Comparison of ENCODE assay signal across 15 mouse cellular contexts in the genomic region with DNA sequence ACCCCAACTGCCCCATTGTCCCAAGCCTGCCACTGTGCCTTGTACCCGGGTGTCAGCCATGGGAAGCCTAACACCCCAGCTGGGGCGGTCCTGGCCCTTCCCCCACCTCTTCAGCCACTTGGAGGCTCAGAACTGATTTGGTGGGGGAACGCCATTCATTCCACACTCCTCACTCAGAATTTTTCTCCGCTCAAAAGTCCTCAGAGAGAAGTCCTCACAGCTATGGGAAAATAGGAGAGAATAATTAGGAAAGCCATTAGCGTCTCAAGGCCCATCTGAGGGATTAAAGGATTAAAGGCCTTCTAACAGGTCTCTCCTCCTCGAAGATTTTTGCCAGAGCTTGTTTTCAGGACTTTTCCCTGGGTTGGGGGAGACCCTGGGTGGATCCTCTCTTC. TPM values are rescaled to one million over a fixed set of nuclear protein-coding genes. Genes with fewer than 3 reads are reported as not detected.
A peak's percentile ranks its signal among the peaks of the same experiment; 100 is the strongest.
DNase-seq lines count a peak whose midpoint lies in the region; ATAC-seq and TF ChIP-seq lines count a peak whose summit lies in the region.
"Had no signal": no experiment of that assay in that cellular context is flagged by ENCODE, and none has a peak within 500 bp of the region (broad histone marks: within the 10 kb centered on the region; RNA-seq: fewer than 3 reads in every experiment).

No protein-coding gene starts in this region.

- H3K27ac ChIP-seq in layer of hippocampus, adult 2 months: peak overlapping the region; percentile 64; the same call in 1 of the 2 replicates
- H3K27ac ChIP-seq in forebrain, embryonic 14.5 days (ENCODE audit: low read depth, low read length): peak overlapping the region; percentile 89
- H3K27ac ChIP-seq in hindbrain, embryonic 16.5 days (ENCODE audit: low read depth, low read length): peak overlapping the region; percentile 65
- peak overlapping the region; percentile 2; the same call in 1 of the 2 replicates for H3K27ac ChIP-seq in midbrain, postnatal 0 days (ENCODE audit: low read depth, low read length)
- H3K27ac ChIP-seq in kidney, embryonic 16.5 days (ENCODE audit: low read length): no peak overlapping the region
- H3K27ac ChIP-seq: heart, embryonic 15.5 days; limb, embryonic 12.5 days had no signal

- no peak for ATAC-seq in forebrain, embryonic 14.5 days
- no peak for ATAC-seq in hindbrain, embryonic 16.5 days
- no peak for ATAC-seq in midbrain, postnatal 0 days (ENCODE audit: low FRiP score)
- ATAC-seq in kidney, embryonic 16.5 days (ENCODE audit: low FRiP score, low TSS enrichment): no peak

- WGBS in forebrain, embryonic 14.5 days: 3% methylated on average over 6 of the region's 6 CpGs
- 22% methylated on average over 6 of the region's 6 CpGs for WGBS in hindbrain, embryonic 16.5 days
- WGBS in midbrain, postnatal 0 days: 12% methylated on average over 6 of the region's 6 CpGs
- 50% methylated on average over 6 of the region's 6 CpGs for WGBS in kidney, embryonic 16.5 days

- H3K4me2 ChIP-seq in forebrain, embryonic 14.5 days (ENCODE audit: low read length): no peak overlapping the region
- no peak overlapping the region for H3K4me2 ChIP-seq in hindbrain, embryonic 16.5 days (ENCODE audit: low read length)
- H3K4me2 ChIP-seq in midbrain, postnatal 0 days (ENCODE audit: low read depth, low read length, poor library complexity, severe bottlenecking): no peak overlapping the region
- H3K4me2 ChIP-seq in kidney, embryonic 16.5 days (replicated peaks; ENCODE audit: low read depth, low read length): no peak overlapping the region
- H3K4me2 ChIP-seq: heart, embryonic 15.5 days; limb, embryonic 12.5 days had no signal

- TF ChIP-seq CTCF in layer of hippocampus, adult 2 months (conservative IDR thresholded peaks at IDR 0.05): no peak
- no peak for TF ChIP-seq CTCF in midbrain, postnatal 0 days (IDR thresholded peaks at IDR 0.05)

- H3K9ac ChIP-seq in forebrain, embryonic 14.5 days (ENCODE audit: low read length): 0 out of 2 replicates have a peak overlapping the region, but pooled peaks have one; percentile 21
- no peak overlapping the region for H3K9ac ChIP-seq in hindbrain, embryonic 16.5 days (ENCODE audit: low read depth, low read length)
- H3K9ac ChIP-seq in midbrain, postnatal 0 days (replicated peaks; ENCODE audit: low read length, poor library complexity, severe bottlenecking): no peak overlapping the region
- no peak overlapping the region for H3K9ac ChIP-seq in kidney, embryonic 16.5 days (replicated peaks; ENCODE audit: low read length)
- H3K9ac ChIP-seq: heart, embryonic 15.5 days; limb, embryonic 12.5 days had no signal

- no peak for DNase-seq in layer of hippocampus, adult 2 months (ENCODE audit: low spot score in 2 of 2)
- DNase-seq in layer of hippocampus, postnatal 14 days (ENCODE audit: low spot score in 2 of 2): no peak
- DNase-seq in forebrain, embryonic 14.5 days (ENCODE audit: low spot score): peak; percentile 66
- DNase-seq in midbrain, postnatal 0 days (ENCODE audit: low spot score): no peak
- DNase-seq in thymus, postnatal 36 days: no peak
- DNase-seq in layer of hippocampus, adult 18-20 months (ENCODE audit: low spot score in 2 of 2): no peak

- H3K9me3 ChIP-seq in forebrain, embryonic 14.5 days (replicated peaks; ENCODE audit: control insufficient read depth, low read length): no peaks in the 10 kb centered on the region
- no peaks in the 10 kb centered on the region for H3K9me3 ChIP-seq in hindbrain, embryonic 16.5 days (ENCODE audit: control insufficient read depth, low read length)
- no peaks in the 10 kb centered on the region for H3K9me3 ChIP-seq in midbrain, postnatal 0 days (ENCODE audit: low read length)
- no peaks in the 10 kb centered on the region for H3K9me3 ChIP-seq in kidney, embryonic 16.5 days (ENCODE audit: low read length)
- H3K9me3 ChIP-seq: heart, embryonic 15.5 days; limb, embryonic 12.5 days had no signal

- no peaks in the 10 kb centered on the region for H3K27me3 ChIP-seq in forebrain, embryonic 14.5 days (replicated peaks; ENCODE audit: control insufficient read depth, insufficient read depth, low read length)
- H3K27me3 ChIP-seq in hindbrain, embryonic 16.5 days (replicated peaks; ENCODE audit: control insufficient read depth, insufficient read depth, low read length): no peaks in the 10 kb centered on the region
- H3K27me3 ChIP-seq in midbrain, postnatal 0 days (ENCODE audit: insufficient read depth, low read length): peaks cover 14% of the 10 kb centered on the region; the same call in 1 of the 2 replicates
- peaks cover 62% of the 10 kb centered on the region for H3K27me3 ChIP-seq in kidney, embryonic 16.5 days (ENCODE audit: insufficient read depth, low read length)

- no peaks in the 10 kb centered on the region for H3K36me3 ChIP-seq in forebrain, embryonic 14.5 days (ENCODE audit: control insufficient read depth, insufficient read depth, low read length)
- no peaks in the 10 kb centered on the region for H3K36me3 ChIP-seq in hindbrain, embryonic 16.5 days (ENCODE audit: control insufficient read depth, insufficient read depth, low read length)
- no peaks in the 10 kb centered on the region for H3K36me3 ChIP-seq in midbrain, postnatal 0 days (ENCODE audit: insufficient read depth, low read length)
- H3K36me3 ChIP-seq in kidney, embryonic 16.5 days (ENCODE audit: insufficient read depth, low read length): no peaks in the 10 kb centered on the region
- H3K36me3 ChIP-seq: heart, embryonic 15.5 days; limb, embryonic 12.5 days had no signal

- peaks cover 79% of the 10 kb centered on the region for H3K4me1 ChIP-seq in forebrain, embryonic 14.5 days (ENCODE audit: control insufficient read depth, insufficient read depth, low read length)
- peaks cover 30% of the 10 kb centered on the region for H3K4me1 ChIP-seq in hindbrain, embryonic 16.5 days (ENCODE audit: control insufficient read depth, insufficient read depth, low read depth, low read length)
- no peaks in the 10 kb centered on the region for H3K4me1 ChIP-seq in midbrain, postnatal 0 days (ENCODE audit: insufficient read depth, low read length)
- H3K4me1 ChIP-seq in kidney, embryonic 16.5 days (ENCODE audit: insufficient read depth, low read length): peaks cover 12% of the 10 kb centered on the region

- no peak overlapping the region for H3K4me3 ChIP-seq in layer of hippocampus, adult 2 months
- H3K4me3 ChIP-seq in forebrain, embryonic 14.5 days (ENCODE audit: low read depth, low read length): no peak overlapping the region
- H3K4me3 ChIP-seq in hindbrain, embryonic 16.5 days (ENCODE audit: low read length): no peak overlapping the region
- no peak overlapping the region for H3K4me3 ChIP-seq in midbrain, postnatal 0 days (ENCODE audit: low read depth, low read length)
- no peak overlapping the region for H3K4me3 ChIP-seq in kidney, embryonic 16.5 days (ENCODE audit: low read length)
- H3K4me3 ChIP-seq: heart, embryonic 15.5 days; limb, embryonic 12.5 days had no signal

RNA-seq across cellular contexts. Expression of a gene that starts 17.4 kb away (rescaled TPM):
- total RNA-seq in layer of hippocampus, adult 2 months (2021): not detected
- not detected for total RNA-seq in layer of hippocampus, postnatal 14 days (2021)
- 0.25 TPM in 1 of 2 replicates, not detected in the other for polyA plus RNA-seq in forebrain, embryonic 14.5 days (2014; fragmentation: Nextera tagmentation; extraction: Ambion mirVana)
- 0.52 and 0.99 TPM in 2 replicates for polyA plus RNA-seq in hindbrain, embryonic 16.5 days (2015; fragmentation: Nextera tagmentation; extraction: Ambion mirVana)
- total RNA-seq in midbrain, postnatal 0 days (2014; rRNA removed): 0.94 and 1.0 TPM in 2 replicates
- 0.21 and 0.41 TPM in 2 replicates for polyA plus RNA-seq in midbrain, postnatal 0 days (2015; fragmentation: Nextera tagmentation; extraction: Ambion mirVana)
- total RNA-seq in layer of hippocampus, adult 18-20 months (2021): not detected
- 11.5 and 13.5 TPM in 2 replicates for polyA plus RNA-seq in kidney, embryonic 16.5 days (2015; fragmentation: Nextera tagmentation; extraction: Ambion mirVana)
- total RNA-seq: common myeloid progenitor, adult 5-6 weeks; layer of hippocampus, postnatal 25 days; megakaryocyte progenitor cell, adult 5-6 weeks; neutrophil, adult 5-6 weeks had no signal

RNA-seq across cellular contexts. Expression of a gene that starts 49.9 kb away (rescaled TPM):
- under 1 TPM in 1 of 2 experiments, not detected in 1; 0.59 TPM for total RNA-seq in layer of hippocampus, adult 2 months (2021)
- total RNA-seq in layer of hippocampus, postnatal 14 days (2021): not detected
- 0.18 and 0.22 TPM in 2 replicates for polyA plus RNA-seq in forebrain, embryonic 14.5 days (2014; fragmentation: Nextera tagmentation; extraction: Ambion mirVana)
- not detected in 2 replicates for polyA plus RNA-seq in hindbrain, embryonic 16.5 days (2015; fragmentation: Nextera tagmentation; extraction: Ambion mirVana)
- not detected in 2 replicates for total RNA-seq in midbrain, postnatal 0 days (2014; rRNA removed)
- polyA plus RNA-seq in midbrain, postnatal 0 days (2015; fragmentation: Nextera tagmentation; extraction: Ambion mirVana): 0.20 and 0.21 TPM in 2 replicates
- total RNA-seq in layer of hippocampus, adult 18-20 months (2021): under 1 TPM; 0.52 to 0.71 TPM
- 0.15 and 2.2 TPM in 2 replicates for polyA plus RNA-seq in kidney, embryonic 16.5 days (2015; fragmentation: Nextera tagmentation; extraction: Ambion mirVana)
- total RNA-seq: common myeloid progenitor, adult 5-6 weeks; layer of hippocampus, postnatal 25 days; neutrophil, adult 5-6 weeks had no signal
- polyA plus RNA-seq: adrenal gland, adult 2 months; heart, embryonic 15.5 days had no signal

RNA-seq across cellular contexts. Expression of a gene that starts 59.6 kb away (rescaled TPM):
- total RNA-seq in layer of hippocampus, adult 2 months (2021): 1 to 10 TPM; 3.0 to 5.2 TPM
- 1 to 10 TPM; 4.0 to 5.3 TPM for total RNA-seq in layer of hippocampus, postnatal 14 days (2021)
- polyA plus RNA-seq in forebrain, embryonic 14.5 days (2014; fragmentation: Nextera tagmentation; extraction: Ambion mirVana): 7.4 and 9.1 TPM in 2 replicates
- polyA plus RNA-seq in hindbrain, embryonic 16.5 days (2015; fragmentation: Nextera tagmentation; extraction: Ambion mirVana): 6.8 and 10.2 TPM in 2 replicates
- total RNA-seq in midbrain, postnatal 0 days (2014; rRNA removed): 6.2 TPM in 1 of 2 replicates, not detected in the other
- 5.2 and 7.9 TPM in 2 replicates for polyA plus RNA-seq in midbrain, postnatal 0 days (2015; fragmentation: Nextera tagmentation; extraction: Ambion mirVana)
- total RNA-seq in layer of hippocampus, adult 18-20 months (2021): 1 to 10 TPM; 2.7 to 3.9 TPM
- 12.3 and 15.3 TPM in 2 replicates for polyA plus RNA-seq in kidney, embryonic 16.5 days (2015; fragmentation: Nextera tagmentation; extraction: Ambion mirVana)

RNA-seq across cellular contexts. Expression of a gene that starts 59.8 kb away (rescaled TPM):
- total RNA-seq in layer of hippocampus, adult 2 months (2021): 100 to 1,000 TPM; 171 to 193 TPM
- total RNA-seq in layer of hippocampus, postnatal 14 days (2021): 100 to 1,000 TPM; 191 to 198 TPM
- 578 and 616 TPM in 2 replicates for polyA plus RNA-seq in forebrain, embryonic 14.5 days (2014; fragmentation: Nextera tagmentation; extraction: Ambion mirVana)
- polyA plus RNA-seq in hindbrain, embryonic 16.5 days (2015; fragmentation: Nextera tagmentation; extraction: Ambion mirVana): 444 and 454 TPM in 2 replicates
- 253 and 273 TPM in 2 replicates for total RNA-seq in midbrain, postnatal 0 days (2014; rRNA removed)
- polyA plus RNA-seq in midbrain, postnatal 0 days (2015; fragmentation: Nextera tagmentation; extraction: Ambion mirVana): 372 and 391 TPM in 2 replicates
- 100 to 1,000 TPM; 186 to 189 TPM for total RNA-seq in layer of hippocampus, adult 18-20 months (2021)
- 575 and 599 TPM in 2 replicates for polyA plus RNA-seq in kidney, embryonic 16.5 days (2015; fragmentation: Nextera tagmentation; extraction: Ambion mirVana)
